Mouse (Mus musculus): ENCODE data around the gene Lca5l. TPM values are rescaled to one million over a fixed set of nuclear protein-coding genes. Genes with fewer than 3 reads are reported as not detected.

Lca5l gene
- polyA plus RNA-seq, 1 experiment from 2014 or later, result 0.05 TPM

GRCm38 (mm10) chr16:96112769-96113168, 79.3 kb downstream of the Lca5l start:
- H3K9me3 ChIP-seq (replicated peaks; ENCODE audit: control insufficient read depth, low read length), result no peaks in the 10 kb centered on the region
- H3K27ac ChIP-seq (ENCODE audit: low read length), result no peak overlapping the region
- no peak overlapping the region for H3K4me3 ChIP-seq (ENCODE audit: low read depth, low read length)
- H3K4me2 ChIP-seq (ENCODE audit: low read depth, low read length), result no peak overlapping the region
- no peaks in the 10 kb centered on the region for H3K36me3 ChIP-seq (ENCODE audit: control insufficient read depth, insufficient read depth)
- WGBS (ENCODE audit: insufficient replicate concordance), result 29% methylated on average over 2 of the region's 2 CpGs
- no peaks in the 10 kb centered on the region for H3K4me1 ChIP-seq (ENCODE audit: control insufficient read depth, low read depth, low read length)
- H3K9ac ChIP-seq (ENCODE audit: low read depth, low read length), result no peak overlapping the region
- no peak for ATAC-seq (ENCODE audit: low read depth)
- H3K27me3 ChIP-seq (ENCODE audit: control insufficient read depth, insufficient read depth, low read depth, low read length), result no peaks in the 10 kb centered on the region

GRCm38 (mm10) chr16:96110655-96111345, 81.3 kb downstream of the Lca5l start:
- Histone ChIP-seq H3K4me3 (ENCODE audit: low read depth, low read length) (no peak overlapping the region), H3K27me3 (ENCODE audit: control insufficient read depth, insufficient read depth, low read depth, low read length) (no peaks in the 10 kb centered on the region), H3K27ac (ENCODE audit: low read length) (no peak overlapping the region), H3K9me3 (replicated peaks; ENCODE audit: control insufficient read depth, low read length) (no peaks in the 10 kb centered on the region), H3K4me2 (ENCODE audit: low read depth, low read length) (no peak overlapping the region), H3K36me3 (ENCODE audit: control insufficient read depth, insufficient read depth) (no peaks in the 10 kb centered on the region), H3K9ac (ENCODE audit: low read depth, low read length) (no peak overlapping the region), H3K4me1 (ENCODE audit: control insufficient read depth, low read depth, low read length) (no peaks in the 10 kb centered on the region)
- no peak for ATAC-seq (ENCODE audit: low read depth)
- 63% methylated on average over 5 of the region's 5 CpGs for WGBS (ENCODE audit: insufficient replicate concordance)

GRCm38 (mm10) chr16:96109673-96110072, 82.4 kb downstream of the Lca5l start:
- H3K27me3 ChIP-seq (ENCODE audit: control insufficient read depth, insufficient read depth, low read depth, low read length), result no peaks in the 10 kb centered on the region
- 46% methylated on average over 4 of the region's 4 CpGs for WGBS (ENCODE audit: insufficient replicate concordance)
- H3K4me3 ChIP-seq (ENCODE audit: low read depth, low read length), result no peak overlapping the region
- no peaks in the 10 kb centered on the region for H3K36me3 ChIP-seq (ENCODE audit: control insufficient read depth, insufficient read depth)
- no peak for ATAC-seq (ENCODE audit: low read depth)
- no peak overlapping the region for H3K9ac ChIP-seq (ENCODE audit: low read depth, low read length)
- H3K4me1 ChIP-seq (ENCODE audit: control insufficient read depth, low read depth, low read length), result no peaks in the 10 kb centered on the region
- no peak overlapping the region for H3K4me2 ChIP-seq (ENCODE audit: low read depth, low read length)
- H3K9me3 ChIP-seq (replicated peaks; ENCODE audit: control insufficient read depth, low read length), result no peaks in the 10 kb centered on the region
- H3K27ac ChIP-seq (ENCODE audit: low read length), result no peak overlapping the region

Other genes with a start within 250 kb of the Lca5l start
- gene Psmg1, start 201.3 kb downstream of the Lca5l start, polyA plus RNA-seq (2015; fragmentation: Nextera tagmentation; extraction: Ambion mirVana), result 33.4 and 34.2 TPM in 2 replicates
- 12.0 and 14.5 TPM in 2 replicates for gene Brwd1, start 109.7 kb downstream of the Lca5l start, polyA plus RNA-seq (2015; fragmentation: Nextera tagmentation; extraction: Ambion mirVana)
- 89.0 and 109 TPM in 2 replicates for gene Hmgn1, start 64.5 kb downstream of the Lca5l start, polyA plus RNA-seq (2015; fragmentation: Nextera tagmentation; extraction: Ambion mirVana)
- gene Wrb, start 46.9 kb downstream of the Lca5l start, polyA plus RNA-seq (2015; fragmentation: Nextera tagmentation; extraction: Ambion mirVana), result 9.0 TPM in 2 replicates
- gene Sh3bgr, start 8.2 kb upstream of the Lca5l start, polyA plus RNA-seq (2015; fragmentation: Nextera tagmentation; extraction: Ambion mirVana), result 0.64 and 1.3 TPM in 2 replicates
- gene B3galt5, start 43.5 kb upstream of the Lca5l start, polyA plus RNA-seq (2015; fragmentation: Nextera tagmentation; extraction: Ambion mirVana), result 0.02 and 0.05 TPM in 2 replicates